Mouse (Mus musculus) liver, adult 2 months (tissue): ENCODE measurements around the gene Myh1. TPM values are rescaled to one million over a fixed set of nuclear protein-coding genes. Genes with fewer than 3 reads are reported as not detected.

Experiments used
- DNase-seq: peaks from one replicate; pipeline ENCODE4 v3.0.0-alpha.2; 2011; ENCODE audit warnings: low read depth, low spot score; ENCODE audit errors: extremely low read depth
- H3K27ac ChIP-seq: fragments of 200-500 bp; replicated peaks from 2 replicates; pipeline ENCODE4 v1.5.1; 2012; ENCODE audit warnings: low read depth, mild to moderate bottlenecking, control low read depth, inconsistent platforms, low read length; ENCODE audit not compliant: insufficient read depth
- H3K27me3 ChIP-seq: fragments of 200-500 bp; 2 replicates; pipeline ENCODE4 v1.6.1; 2012; ENCODE audit warnings: mild to moderate bottlenecking, moderate library complexity, low read length, inconsistent platforms; ENCODE audit not compliant: control insufficient read depth, insufficient read depth
- H3K36me3 ChIP-seq: fragments of 200-500 bp; 2 replicates; pipeline ENCODE4 v1.6.1; 2012; ENCODE audit warnings: low read length, inconsistent platforms; ENCODE audit not compliant: control insufficient read depth, insufficient read depth
- H3K4me1 ChIP-seq: fragments of 200-500 bp; 2 replicates; pipeline ENCODE4 v1.6.1; 2011; ENCODE audit warnings: low read length; ENCODE audit not compliant: control insufficient read depth, insufficient read depth
- H3K4me3 ChIP-seq: fragments of 200-500 bp; 2 replicates; pipeline ENCODE4 v1.5.1; 2011; ENCODE audit warnings: low read depth, mild to moderate bottlenecking, control low read depth, low read length, moderate library complexity; ENCODE audit not compliant: insufficient read depth
- H3K79me2 ChIP-seq: fragments of 200-500 bp; 2 replicates; pipeline ENCODE4 v1.6.1; 2012; ENCODE audit warnings: inconsistent platforms, mild to moderate bottlenecking, low read length, moderate library complexity; ENCODE audit not compliant: control insufficient read depth, insufficient read depth
- H3K9ac ChIP-seq: fragments of 200-500 bp; 2 replicates; pipeline ENCODE4 v1.6.1; 2012; ENCODE audit warnings: low read depth, mild to moderate bottlenecking, control low read depth, inconsistent platforms, low read length
- CTCF ChIP-seq: fragments of 200-500 bp; IDR thresholded peaks from 2 replicates; pipeline ENCODE4 v1.5.1; 2011; ENCODE audit warnings: low read depth, low read length, control low read depth
- POLR2A ChIP-seq: fragments of 200-500 bp; IDR thresholded peaks from 2 replicates; pipeline ENCODE4 v1.6.1; 2011; ENCODE audit warnings: low read length, control low read depth; ENCODE audit not compliant: insufficient read depth; ENCODE audit errors: extremely low read depth
- WGBS: fragments of 180-500 bp; shearing (Covaris S2); methylation state at CpG from one replicate; pipeline ENCODE4 v1.1.7; 2018; 5-methylcytosine and 5-hydroxymethylcytosine counted together
- polyA plus RNA-seq: library from polyadenylated mRNA; depleted of rRNA; stranded (reverse); fragments of >200 nt; gene quantifications from 2 replicates; pipeline ENCODE4 v1.2.3, GENCODE M21; 2012
- total RNA-seq: library from RNA; depleted of rRNA; stranded (reverse); fragments of >200 nt; gene quantifications from 2 replicates; pipeline ENCODE4 v1.2.3, GENCODE M21; 2014

Myh1 gene
- total and polyA plus RNA-seq, 2 experiments, result 3.2 TPM; not detected in 1

- no peak overlapping the region for H3K4me3 ChIP-seq
- no peak for DNase-seq
- no peaks in the 10 kb centered on the region for H3K79me2 ChIP-seq
- whole genome bisulfite sequencing, result 88% methylated on average over 2 of the region's 2 CpGs
- no peaks in the 10 kb centered on the region for H3K4me1 ChIP-seq
- no peak overlapping the region for H3K9ac ChIP-seq
- H3K27ac ChIP-seq, result no peak overlapping the region
- TF ChIP-seq CTCF (no peak), POLR2A (no peak)
- H3K36me3 ChIP-seq, result no peaks in the 10 kb centered on the region
- no peaks in the 10 kb centered on the region for H3K27me3 ChIP-seq
Measured at GRCm38 (mm10) chr11:67155650-67156049, 44.2 kb upstream of the Myh1 start.

DNA sequence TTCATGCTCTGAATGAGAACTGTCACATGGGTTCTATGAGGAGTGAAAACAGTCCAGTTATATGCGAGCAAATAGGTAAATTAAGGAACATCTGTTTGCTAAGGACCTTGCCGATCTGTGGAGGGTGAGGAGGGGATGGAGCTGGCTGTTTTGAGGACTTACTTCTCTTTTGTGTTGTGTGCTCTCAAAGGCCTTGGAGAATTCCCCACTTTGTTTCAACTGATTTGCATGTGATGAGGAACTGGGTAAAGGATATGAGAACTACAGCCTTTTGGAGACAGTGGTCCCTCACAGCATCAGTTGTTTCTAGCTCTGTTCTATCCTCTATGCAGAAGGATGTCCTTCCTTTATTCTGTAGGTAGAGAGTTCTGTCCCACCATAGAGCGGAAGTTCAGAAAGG lies 39.7 kb upstream of the Myh1 start:
- Histone ChIP-seq H3K27me3 (no peaks in the 10 kb centered on the region), H3K79me2 (no peaks in the 10 kb centered on the region), H3K27ac (no peak overlapping the region), H3K9ac (no peak overlapping the region), H3K36me3 (no peaks in the 10 kb centered on the region), H3K4me1 (no peaks in the 10 kb centered on the region), H3K4me3 (no peak overlapping the region)
- TF ChIP-seq CTCF, result no peak
- no peak for TF ChIP-seq POLR2A
- DNase-seq, result no peak
- WGBS, result 87% methylated on average over 3 of the region's 3 CpGs

DNA sequence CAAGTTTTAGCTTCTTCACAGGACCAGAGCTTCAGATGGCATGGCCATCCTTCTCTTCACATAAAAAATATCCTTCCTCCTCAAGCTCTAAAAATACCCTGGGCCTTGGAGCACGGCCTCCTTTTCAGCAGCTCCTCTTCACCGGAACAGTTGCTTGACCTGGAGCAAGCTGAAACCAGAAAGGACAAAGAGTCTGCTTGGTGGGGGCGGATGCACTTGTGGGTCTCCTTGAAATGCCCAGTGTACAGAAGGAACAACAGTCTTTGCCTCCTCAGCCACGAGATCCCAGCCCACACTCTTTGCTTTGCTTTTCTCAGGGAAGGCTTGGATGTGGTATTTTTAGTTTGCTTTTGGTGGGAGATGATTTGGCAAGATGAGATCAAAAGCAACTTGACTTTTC lies 36.2 kb upstream of the Myh1 start:
- H3K9ac ChIP-seq, result no peak overlapping the region
- no peaks in the 10 kb centered on the region for H3K36me3 ChIP-seq
- no peaks in the 10 kb centered on the region for H3K4me1 ChIP-seq
- no peak overlapping the region for H3K27ac ChIP-seq
- no peak overlapping the region for H3K4me3 ChIP-seq
- H3K79me2 ChIP-seq, result no peaks in the 10 kb centered on the region
- TF ChIP-seq CTCF (no peak), POLR2A (no peak)
- no peaks in the 10 kb centered on the region for H3K27me3 ChIP-seq
- 85% methylated on average over 4 of the region's 4 CpGs for WGBS
- no peak for DNase-seq

DNA sequence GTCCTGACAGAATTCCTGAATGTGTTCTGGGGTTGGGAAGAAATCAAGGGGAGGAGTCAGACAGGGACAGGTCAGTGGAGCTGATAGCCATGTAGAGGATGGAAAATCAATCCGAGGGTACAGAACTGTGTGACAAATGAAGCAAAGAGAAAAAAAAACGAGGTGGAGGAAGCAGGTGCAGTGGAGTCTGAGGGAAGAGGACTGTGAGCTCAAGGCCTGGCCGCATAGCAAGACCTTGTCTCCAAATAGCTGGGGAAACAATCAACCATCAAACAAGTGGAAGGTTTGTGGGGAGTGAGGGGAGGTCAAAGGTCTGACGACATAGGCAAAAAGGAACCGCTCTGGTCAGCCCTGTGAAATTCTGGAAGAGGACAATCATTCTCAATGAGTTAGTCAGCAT lies 35.0 kb upstream of the Myh1 start:
- no peaks in the 10 kb centered on the region for H3K27me3 ChIP-seq
- no peak overlapping the region for H3K27ac ChIP-seq
- no peaks in the 10 kb centered on the region for H3K36me3 ChIP-seq
- no peaks in the 10 kb centered on the region for H3K79me2 ChIP-seq
- no peaks in the 10 kb centered on the region for H3K4me1 ChIP-seq
- H3K4me3 ChIP-seq, result no peak overlapping the region
- TF ChIP-seq CTCF, result no peak
- no peak for TF ChIP-seq POLR2A
- 46% methylated on average over 5 of the region's 5 CpGs for WGBS
- no peak overlapping the region for H3K9ac ChIP-seq
- DNase-seq, result no peak

DNA sequence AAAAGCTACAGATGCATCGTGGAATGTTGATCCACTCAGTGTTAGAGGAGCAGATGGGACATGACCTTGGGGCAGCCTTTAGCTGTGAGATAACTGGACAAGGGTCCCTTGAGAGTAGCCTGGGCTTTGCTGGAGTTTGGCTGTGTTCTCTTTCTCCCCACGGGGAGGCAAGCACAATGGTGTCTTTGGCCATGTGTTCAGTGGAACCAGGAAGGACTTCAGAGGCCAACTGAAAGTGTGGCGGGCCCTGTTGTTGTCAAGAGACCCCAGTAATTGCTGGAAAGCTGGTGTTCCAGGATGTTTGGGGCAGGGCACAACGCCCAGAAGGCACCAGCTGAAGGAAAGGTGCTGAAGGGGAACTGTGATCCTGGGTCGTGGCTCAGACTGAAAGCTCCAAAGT lies 30.6 kb upstream of the Myh1 start:
- DNase-seq, result no peak
- Histone ChIP-seq H3K27me3 (no peaks in the 10 kb centered on the region), H3K36me3 (no peaks in the 10 kb centered on the region), H3K27ac (no peak overlapping the region), H3K4me1 (no peaks in the 10 kb centered on the region), H3K4me3 (no peak overlapping the region), H3K79me2 (no peaks in the 10 kb centered on the region), H3K9ac (no peak overlapping the region)
- TF ChIP-seq CTCF (no peak), POLR2A (no peak)
- WGBS, result 64% methylated on average over 5 of the region's 5 CpGs

DNA sequence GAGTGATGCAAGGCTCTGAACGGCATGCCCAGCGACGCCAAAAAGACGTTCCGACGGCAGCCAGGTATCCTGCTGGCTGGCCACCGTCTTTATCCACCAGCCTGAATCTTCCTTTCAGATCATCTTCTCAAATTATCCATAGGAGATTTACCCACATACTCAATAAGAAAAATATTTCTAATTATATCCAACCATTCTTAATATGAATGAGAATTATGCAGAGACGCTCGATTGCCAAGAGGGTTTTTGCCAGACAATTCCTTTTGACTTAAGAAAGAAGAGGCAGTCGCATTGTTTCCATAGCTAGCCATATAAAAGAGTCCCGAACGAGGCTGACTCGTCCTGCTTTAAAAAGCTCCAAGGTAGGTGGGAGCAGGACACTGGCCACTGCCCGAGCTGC lies 29.1 kb upstream of the Myh1 start, which contains the start of gene Myh2:
Myh2 (plus strand) TSS at position 301 of the 400 bp plus-strand sequence.
- Histone ChIP-seq H3K36me3 (no peaks in the 10 kb centered on the region), H3K79me2 (no peaks in the 10 kb centered on the region), H3K27ac (no peak within 1 kb of the TSS), H3K4me3 (no peak within 1 kb of the TSS), H3K27me3 (no peaks in the 10 kb centered on the region), H3K4me1 (no peaks in the 10 kb centered on the region), H3K9ac (no peak within 1 kb of the TSS)
- TF ChIP-seq CTCF (no peak), POLR2A (no peak)
- no peak for DNase-seq
- WGBS, result 82% methylated on average over 14 of the region's 14 CpGs
